Mouse (Mus musculus) limb, embryonic 13.5 days (tissue): ENCODE results near the gene Ctf1. TPM values are rescaled to one million over a fixed set of nuclear protein-coding genes. Genes with fewer than 3 reads are reported as not detected.

Source experiments
- ATAC-seq: fragments of 200-750 bp; cut with Nextera tagmentation; 2 replicates; pipeline ENCODE4 v1.8.0; 2017; ENCODE audit warnings: low read depth, moderate number of reproducible peaks, moderate TSS enrichment; ENCODE audit not compliant: low FRiP score
- H3K27ac ChIP-seq: fragments of 300-500 bp; sonication (generic); 2 replicates; pipeline ENCODE4 v1.5.1; 2015; ENCODE audit warnings: inconsistent platforms, mild to moderate bottlenecking, moderate library complexity
- H3K27me3 ChIP-seq: fragments of 300-500 bp; sonication (generic); 2 replicates; pipeline ENCODE4 v1.6.1; 2015; ENCODE audit warnings: mild to moderate bottlenecking, inconsistent platforms
- H3K36me3 ChIP-seq: fragments of 300-500 bp; sonication (generic); 2 replicates; pipeline ENCODE4 v1.6.1; 2015; ENCODE audit warnings: inconsistent platforms, mild to moderate bottlenecking, moderate library complexity
- H3K4me1 ChIP-seq: fragments of 300-500 bp; sonication (generic); 2 replicates; pipeline ENCODE4 v1.6.1; 2015; ENCODE audit warnings: inconsistent platforms
- H3K4me2 ChIP-seq: fragments of 300-500 bp; sonication (generic); replicated peaks from 2 replicates; pipeline ENCODE4 v1.6.1; 2015; ENCODE audit warnings: inconsistent platforms, mild to moderate bottlenecking, moderate library complexity
- H3K4me3 ChIP-seq: fragments of 300-500 bp; sonication (generic); 2 replicates; pipeline ENCODE4 v1.5.1; 2015; ENCODE audit warnings: moderate library complexity, mild to moderate bottlenecking, inconsistent platforms
- H3K9ac ChIP-seq: fragments of 300-500 bp; sonication (generic); 2 replicates; pipeline ENCODE4 v1.6.1; 2015; ENCODE audit warnings: mild to moderate bottlenecking, inconsistent platforms
- H3K9me3 ChIP-seq: fragments of 300-500 bp; sonication (generic); 2 replicates; pipeline ENCODE4 v1.6.1; 2016; ENCODE audit warnings: inconsistent platforms
- WGBS: fragments of 180-500 bp; shearing (Covaris S2); methylation state at CpG from one replicate; pipeline ENCODE4 v1.1.7; 2015; 5-methylcytosine and 5-hydroxymethylcytosine counted together
- polyA plus RNA-seq: library from polyadenylated mRNA; unstranded; fragments of >200 nt; fragmentation: Nextera tagmentation; extraction: Ambion mirVana; gene quantifications from 2 replicates; pipeline ENCODE4 v1.2.1, GENCODE M21; 2015

The Ctf1 gene
- polyA plus RNA-seq, 1 experiment from 2014 or later: 28.3 TPM

DNA sequence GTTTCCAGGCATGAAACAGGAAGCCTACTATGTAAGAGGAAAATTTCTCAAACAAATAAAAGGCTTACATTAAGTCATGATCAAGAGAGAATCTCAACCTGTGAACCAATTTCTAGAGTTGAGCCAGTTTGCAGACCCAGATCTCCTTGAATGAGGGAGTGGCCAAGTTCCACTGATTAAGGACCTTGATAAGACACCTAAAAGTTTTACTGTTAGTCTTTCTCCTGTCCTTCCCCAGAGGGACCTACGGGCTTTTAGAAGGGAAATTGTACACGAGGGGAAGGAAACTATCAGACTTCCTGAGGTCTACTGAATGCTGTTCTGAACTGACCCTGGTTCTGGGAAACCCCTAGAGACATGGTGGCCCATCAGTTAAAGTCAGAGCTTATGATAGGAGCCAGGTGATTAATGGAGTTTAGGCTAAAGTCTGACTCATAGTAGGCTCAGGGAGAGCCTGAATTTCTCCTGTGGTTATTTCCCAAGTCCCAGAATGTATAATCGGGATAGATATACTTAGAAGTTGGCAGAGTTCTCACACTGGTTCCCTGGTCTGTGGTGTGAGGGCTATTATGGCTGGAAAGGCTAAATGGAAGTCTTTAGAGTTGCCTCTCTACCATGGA lies 11.7 kb upstream of the Ctf1 start:
- no peak for ATAC-seq
- Histone ChIP-seq H3K4me1 (no peaks in the 10 kb centered on the region), H3K36me3 (peaks cover 74% of the 10 kb centered on the region), H3K4me2 (no peak overlapping the region), H3K27me3 (no peaks in the 10 kb centered on the region), H3K27ac (no peak overlapping the region), H3K9ac (no peak overlapping the region), H3K4me3 (no peak overlapping the region), H3K9me3 (no peaks in the 10 kb centered on the region)
- WGBS: 86% methylated on average over 3 of the region's 3 CpGs

DNA sequence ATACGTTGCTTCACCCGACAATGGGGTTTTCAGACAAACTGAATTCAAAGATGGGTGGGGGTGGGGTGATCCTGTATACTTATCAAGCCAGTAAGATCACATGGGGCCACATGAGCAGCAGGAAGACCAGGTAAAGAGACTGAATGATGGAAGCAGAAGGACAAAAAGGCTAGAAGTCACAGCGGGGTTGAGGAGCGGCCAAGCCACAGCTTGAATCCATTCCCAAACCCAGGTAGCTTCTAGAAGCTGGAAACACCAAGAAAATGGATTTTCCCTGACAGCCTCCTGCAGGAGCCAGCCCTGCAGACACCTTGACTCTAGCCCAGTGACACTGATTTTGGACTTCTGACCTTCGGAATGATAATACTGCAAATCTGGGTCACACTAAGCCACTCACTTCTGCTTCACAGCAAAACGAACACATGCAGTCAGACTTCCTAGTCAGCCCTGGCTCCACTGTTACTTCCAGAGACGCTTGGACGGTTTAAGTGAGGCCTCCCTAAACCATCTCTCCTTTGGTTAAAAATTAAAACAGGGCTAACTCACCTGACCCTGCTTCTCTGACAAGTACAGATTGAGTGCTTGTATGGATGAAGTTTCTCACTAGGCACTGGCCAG lies 8.9 kb upstream of the Ctf1 start:
- Histone ChIP-seq H3K4me1 (peaks cover 19% of the 10 kb centered on the region), H3K4me2 (no peak overlapping the region), H3K36me3 (peaks cover 71% of the 10 kb centered on the region), H3K27me3 (no peaks in the 10 kb centered on the region), H3K9me3 (no peaks in the 10 kb centered on the region), H3K4me3 (no peak overlapping the region), H3K9ac (no peak overlapping the region), H3K27ac (no peak overlapping the region)
- WGBS: 93% methylated on average over 8 of the region's 8 CpGs
- no peak for ATAC-seq

DNA sequence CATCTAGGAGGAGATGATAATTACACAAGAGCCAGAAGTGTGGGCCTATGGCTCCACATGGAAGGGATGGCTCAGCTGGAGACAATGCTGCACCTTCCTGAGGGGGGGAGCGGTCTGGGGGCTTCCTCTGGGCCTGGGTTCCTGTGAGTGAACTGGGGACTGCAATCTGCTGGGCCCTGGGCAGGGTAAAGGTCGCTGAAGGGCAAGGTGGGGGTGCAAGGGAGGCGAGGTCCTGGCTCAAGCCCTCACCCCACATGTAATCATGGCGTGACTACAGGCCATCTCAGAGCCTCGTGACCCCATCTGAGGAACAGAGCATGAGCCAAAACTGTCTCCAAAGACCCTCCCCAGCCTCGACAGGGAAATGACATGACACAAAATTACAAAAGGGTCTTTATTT lies 7.9 kb upstream of the Ctf1 start:
- Histone ChIP-seq H3K9me3 (no peaks in the 10 kb centered on the region), H3K36me3 (peaks cover 65% of the 10 kb centered on the region), H3K4me3 (no peak overlapping the region), H3K9ac (peak overlapping the region; percentile 45), H3K27me3 (no peaks in the 10 kb centered on the region), H3K4me1 (peaks cover 25% of the 10 kb centered on the region), H3K4me2 (no peak overlapping the region), H3K27ac (no peak overlapping the region)
- ATAC-seq: no peak
- WGBS: 82% methylated on average over 6 of the region's 6 CpGs

DNA sequence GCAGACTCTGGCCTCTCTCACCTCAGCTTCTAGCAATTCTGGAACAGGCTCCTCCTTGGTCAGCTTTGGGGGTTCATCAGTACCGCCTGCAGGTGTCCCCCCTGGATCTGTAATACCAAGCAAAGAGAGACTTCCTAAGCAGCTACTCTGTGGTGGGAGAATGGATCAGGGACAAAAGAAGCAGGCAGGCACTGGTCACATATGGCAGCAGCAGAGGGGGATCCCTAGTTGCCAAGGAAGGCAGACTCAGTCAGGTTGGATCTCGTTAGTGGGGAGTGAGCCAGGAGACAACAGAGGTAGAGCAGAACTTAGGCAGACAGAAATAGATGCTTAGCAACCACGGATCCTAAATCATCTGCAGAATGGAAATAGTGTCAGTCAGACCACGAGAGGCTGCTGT lies 6.8 kb upstream of the Ctf1 start:
- Histone ChIP-seq H3K27me3 (no peaks in the 10 kb centered on the region), H3K36me3 (peaks cover 54% of the 10 kb centered on the region), H3K27ac (no peak overlapping the region), H3K9ac (no peak overlapping the region), H3K9me3 (no peaks in the 10 kb centered on the region), H3K4me2 (no peak overlapping the region), H3K4me1 (peaks cover 29% of the 10 kb centered on the region), H3K4me3 (no peak overlapping the region)
- 71% methylated on average over 4 of the region's 4 CpGs for WGBS
- no peak for ATAC-seq

DNA sequence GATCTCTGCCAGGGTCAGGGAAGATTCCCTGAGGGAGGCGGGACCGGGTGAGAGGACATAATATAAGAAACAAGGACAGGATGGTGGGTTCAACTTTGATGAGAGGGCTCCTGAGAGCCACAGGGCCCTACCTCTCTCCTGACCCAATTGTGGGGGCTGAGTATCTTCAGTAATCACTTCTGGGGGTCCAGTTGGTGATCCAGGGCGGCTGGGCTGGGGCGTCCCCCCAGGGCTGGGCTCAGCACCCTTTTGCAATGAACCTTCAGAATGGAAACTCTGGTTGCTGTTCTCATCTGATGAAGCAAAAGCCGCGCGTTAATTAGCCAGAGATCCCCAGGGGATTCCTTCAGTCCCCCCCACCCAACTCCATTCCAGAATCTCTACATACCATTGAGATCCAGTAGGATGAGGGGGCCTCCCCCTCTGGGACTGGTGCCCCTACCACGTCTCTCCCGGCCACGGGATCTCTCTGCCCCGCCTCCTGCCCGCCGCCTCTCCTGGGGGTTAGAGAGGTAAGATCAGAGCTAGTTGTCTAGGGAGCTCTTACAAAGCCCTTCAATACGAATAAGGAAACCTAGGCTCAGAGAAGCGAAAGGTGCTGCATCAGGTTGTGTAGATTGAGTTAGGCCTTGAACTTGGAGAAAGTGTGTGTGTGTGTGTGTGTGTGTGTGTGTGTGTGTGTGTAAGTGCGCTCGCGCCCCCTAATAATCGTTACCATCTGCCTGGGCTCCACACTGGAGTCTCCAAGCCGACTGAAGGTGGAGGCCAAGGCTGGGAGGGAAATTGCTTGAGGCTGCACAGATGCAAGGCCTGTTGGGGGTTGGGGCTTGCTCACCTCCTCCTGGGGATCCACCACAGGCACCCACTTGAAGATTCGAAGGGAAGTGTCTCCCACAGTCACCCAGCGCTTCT lies 5.2 kb upstream of the Ctf1 start:
- Histone ChIP-seq H3K4me1 (peaks cover 44% of the 10 kb centered on the region), H3K9ac (peak overlapping the region; percentile 93), H3K9me3 (no peaks in the 10 kb centered on the region), H3K27ac (peak overlapping the region; percentile 99), H3K4me3 (peak overlapping the region; percentile 76), H3K36me3 (peaks cover 43% of the 10 kb centered on the region), H3K27me3 (no peaks in the 10 kb centered on the region), H3K4me2 (peak overlapping the region; percentile 92)
- 14% methylated on average over 22 of the region's 22 CpGs for WGBS
- ATAC-seq: no peak

- H3K9me3 ChIP-seq: no peaks in the 10 kb centered on the region
- peak overlapping the region; percentile 93 for H3K9ac ChIP-seq
- H3K4me2 ChIP-seq: peak overlapping the region; percentile 92
- no peak for ATAC-seq
- peak overlapping the region; percentile 99 for H3K27ac ChIP-seq
- peaks cover 37% of the 10 kb centered on the region for H3K36me3 ChIP-seq
- H3K27me3 ChIP-seq: no peaks in the 10 kb centered on the region
- H3K4me3 ChIP-seq: peak overlapping the region; percentile 76
- H3K4me1 ChIP-seq: peaks cover 44% of the 10 kb centered on the region
- 0% methylated on average over 5 of the region's 5 CpGs for WGBS
Observed at GRCm38 (mm10) chr7:127707957-127708206, 4.7 kb upstream of the Ctf1 start.

GRCm38 (mm10) chr7:127708207-127709078 lies 4.1 kb upstream of the Ctf1 start, which contains the start of gene Bcl7c:
Gene Bcl7c (minus strand): TSS chr7:127708933.
- peak within 1 kb of the TSS; percentile 99 for H3K27ac ChIP-seq
- WGBS: under 1% methylated on average over 83 of the region's 90 CpGs

DNA sequence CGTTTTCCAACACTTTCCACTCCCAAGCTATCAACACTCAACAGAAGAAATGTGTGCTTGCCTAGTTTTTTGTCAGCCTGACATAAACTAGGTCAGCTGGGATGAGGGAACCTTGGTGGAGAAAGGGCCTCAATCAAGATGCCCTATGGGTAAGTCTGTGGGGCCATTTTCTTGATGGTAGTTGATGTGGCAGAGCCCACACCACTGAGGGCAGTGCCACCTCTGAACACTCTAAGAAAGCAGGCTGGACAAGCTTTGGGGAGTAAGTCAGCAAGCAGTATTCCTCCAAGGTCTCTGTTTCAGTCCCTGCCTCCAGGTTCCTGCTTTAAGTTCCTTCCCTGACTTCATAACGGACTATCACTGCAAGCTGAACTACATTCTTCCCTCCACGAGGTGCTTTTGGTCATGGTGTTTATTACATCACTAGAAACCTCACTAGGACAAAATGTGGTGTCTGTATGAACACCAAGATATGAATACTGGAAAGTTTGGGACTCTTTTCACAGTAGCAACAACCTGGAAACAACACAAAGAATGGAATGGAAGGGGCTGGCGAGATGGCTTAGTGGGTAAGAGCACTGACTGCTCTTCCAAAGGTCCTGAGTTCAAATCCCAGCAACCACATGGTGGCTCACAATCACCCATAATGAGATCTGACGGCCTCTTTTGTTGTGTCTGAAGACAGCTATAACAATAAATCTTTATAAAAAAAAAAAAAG lies 3.1 kb upstream of the Ctf1 start:
- Histone ChIP-seq H3K9me3 (no peaks in the 10 kb centered on the region), H3K9ac (peak overlapping the region; percentile 93), H3K4me1 (peaks cover 55% of the 10 kb centered on the region), H3K4me2 (peak overlapping the region; percentile 92), H3K4me3 (peak overlapping the region; percentile 76), H3K27me3 (no peaks in the 10 kb centered on the region), H3K27ac (peak overlapping the region; percentile 99), H3K36me3 (peaks cover 22% of the 10 kb centered on the region)
- 77% methylated on average over 5 of the region's 5 CpGs for WGBS
- no peak for ATAC-seq

More at GRCm38 (mm10) chr7:127708207-127709078, 4.1 kb upstream of the Ctf1 start, which contains the start of gene Bcl7c:
- no peaks in the 10 kb centered on the region for H3K9me3 ChIP-seq
- H3K4me3 ChIP-seq: peak within 1 kb of the TSS; percentile 76
- H3K36me3 ChIP-seq: peaks cover 31% of the 10 kb centered on the region
- ATAC-seq: peak; percentile 80
- H3K9ac ChIP-seq: peak within 1 kb of the TSS; percentile 93
- H3K27me3 ChIP-seq: no peaks in the 10 kb centered on the region
- peaks cover 47% of the 10 kb centered on the region for H3K4me1 ChIP-seq
- H3K4me2 ChIP-seq: peak within 1 kb of the TSS; percentile 92

DNA sequence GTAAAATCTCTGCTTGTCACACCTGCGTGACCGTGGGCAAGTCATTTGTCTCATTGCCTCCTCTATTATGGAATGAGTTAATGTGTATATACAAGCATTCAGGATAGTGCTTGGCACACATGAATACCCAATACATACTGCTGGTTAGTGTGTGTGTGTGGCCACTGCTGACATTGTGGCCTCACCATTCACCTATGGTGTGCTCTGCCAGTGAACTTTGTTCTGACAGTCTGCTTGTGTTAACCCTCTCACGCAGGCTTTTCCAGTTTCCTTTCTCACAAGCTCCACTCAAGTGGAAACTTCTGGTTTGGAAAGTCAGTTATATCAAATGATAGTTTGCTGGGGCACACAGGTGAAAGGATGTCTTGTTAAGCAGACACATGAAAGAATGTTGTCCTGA lies 1.5 kb upstream of the Ctf1 start:
- Histone ChIP-seq H3K36me3 (peaks cover 18% of the 10 kb centered on the region), H3K4me1 (peaks cover 63% of the 10 kb centered on the region), H3K4me3 (no peak overlapping the region), H3K9me3 (no peaks in the 10 kb centered on the region), H3K27me3 (no peaks in the 10 kb centered on the region), H3K4me2 (no peak overlapping the region), H3K9ac (no peak overlapping the region), H3K27ac (peak overlapping the region; percentile 97)
- no peak for ATAC-seq
- 85% methylated on average over 3 of the region's 3 CpGs for WGBS

GRCm38 (mm10) chr7:127711456-127711855 lies 1.1 kb upstream of the Ctf1 start:
- Histone ChIP-seq H3K4me3 (no peak overlapping the region), H3K9me3 (no peaks in the 10 kb centered on the region), H3K36me3 (peaks cover 18% of the 10 kb centered on the region), H3K27me3 (no peaks in the 10 kb centered on the region), H3K4me1 (peaks cover 63% of the 10 kb centered on the region), H3K4me2 (peak overlapping the region; percentile 72), H3K27ac (peak overlapping the region; percentile 97), H3K9ac (0 out of 2 replicates have a peak overlapping the region, but pooled peaks have one; percentile 9)
- 62% methylated on average over 3 of the region's 3 CpGs for WGBS
- ATAC-seq: no peak

- Histone ChIP-seq H3K27me3 (no peaks in the 10 kb centered on the region), H3K9ac (no peak overlapping the region), H3K4me1 (peaks cover 54% of the 10 kb centered on the region), H3K27ac (no peak overlapping the region), H3K4me2 (0 out of 2 replicates have a peak overlapping the region, but pooled peaks have one; percentile 3), H3K36me3 (peaks cover 38% of the 10 kb centered on the region), H3K4me3 (no peak overlapping the region), H3K9me3 (no peaks in the 10 kb centered on the region)
- 80% methylated on average over 4 of the region's 4 CpGs for WGBS
- ATAC-seq: no peak
Observed at GRCm38 (mm10) chr7:127714816-127715215, 2.3 kb downstream of the Ctf1 start.
